18 mouse cellular contexts compared by ENCODE assay signal in the genomic region with DNA sequence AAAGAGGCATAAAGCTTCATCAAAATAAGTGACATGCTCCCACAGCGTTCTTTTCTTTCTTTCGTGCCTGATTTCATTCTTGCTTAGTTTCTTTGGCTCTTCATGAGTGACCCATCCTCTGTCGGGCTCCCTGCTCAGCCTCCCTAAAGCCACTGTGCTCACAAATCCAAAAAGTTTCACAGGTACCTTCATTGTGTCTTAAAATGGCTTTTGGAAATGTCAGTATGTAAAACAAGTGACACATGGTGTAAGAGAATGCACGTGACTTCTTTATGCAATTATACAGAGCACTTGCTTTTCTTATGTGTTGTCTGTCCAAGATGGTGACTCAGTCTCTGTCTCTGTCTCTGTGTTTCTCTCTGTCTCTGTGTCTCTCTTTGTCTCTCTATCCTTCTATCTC. TPM values are rescaled to one million over a fixed set of nuclear protein-coding genes. Genes with fewer than 3 reads are reported as not detected.
DNase-seq lines count a peak whose midpoint lies in the region; ATAC-seq and TF ChIP-seq lines count a peak whose summit lies in the region.
"Had no signal": no experiment of that assay in that cellular context is flagged by ENCODE, and none has a peak within 500 bp of the region (broad histone marks: within the 10 kb centered on the region; RNA-seq: fewer than 3 reads in every experiment).

No protein-coding gene starts in this region.

- no peak for TF ChIP-seq CTCF in left cerebral cortex, adult 2 months (IDR thresholded peaks at IDR 0.05)
- no peak for TF ChIP-seq CTCF in hindbrain, postnatal 0 days (IDR thresholded peaks at IDR 0.05; ENCODE audit: low read depth)

- peak overlapping the region; percentile 52; the same call in 1 of the 2 replicates for H3K4me3 ChIP-seq in forebrain, embryonic 14.5 days (ENCODE audit: low read depth, low read length)
- H3K4me3 ChIP-seq in forebrain, embryonic 10.5 days, result no peak overlapping the region
- H3K4me3 ChIP-seq in left cerebral cortex, adult 2 months, result peak overlapping the region; percentile 66
- peak overlapping the region; percentile 58 for H3K4me3 ChIP-seq in hindbrain, postnatal 0 days (ENCODE audit: low read length)
- H3K4me3 ChIP-seq: megakaryocyte, embryonic 14.5 days; myocyte had no signal

- no peak overlapping the region for H3K27ac ChIP-seq in forebrain, embryonic 14.5 days (ENCODE audit: low read depth, low read length)
- no peak overlapping the region for H3K27ac ChIP-seq in forebrain, embryonic 10.5 days
- H3K27ac ChIP-seq in left cerebral cortex, adult 2 months, result peak overlapping the region; percentile 97
- H3K27ac ChIP-seq in hindbrain, postnatal 0 days, result no peak overlapping the region
- H3K27ac ChIP-seq: heart, embryonic 10.5 days; intestine, embryonic 15.5 days; kidney, embryonic 15.5 days; limb, embryonic 15.5 days had no signal

- peak overlapping the region; percentile 88 for H3K4me2 ChIP-seq in forebrain, embryonic 14.5 days (ENCODE audit: low read length)
- peak overlapping the region; percentile 76 for H3K4me2 ChIP-seq in hindbrain, postnatal 0 days (ENCODE audit: low read depth, low read length)

- no peaks in the 10 kb centered on the region for H3K4me1 ChIP-seq in forebrain, embryonic 14.5 days (ENCODE audit: control insufficient read depth, insufficient read depth, low read length)
- peaks cover 13% of the 10 kb centered on the region for H3K4me1 ChIP-seq in forebrain, embryonic 10.5 days
- no peaks in the 10 kb centered on the region for H3K4me1 ChIP-seq in hindbrain, postnatal 0 days (ENCODE audit: insufficient read depth, low read length)
- H3K4me1 ChIP-seq: intestine, embryonic 15.5 days had no signal

- ATAC-seq in forebrain, embryonic 14.5 days, result no peak
- ATAC-seq in hindbrain, postnatal 0 days, result no peak
- ATAC-seq: intestine, embryonic 15.5 days had no signal

- no peaks in the 10 kb centered on the region for H3K9me3 ChIP-seq in forebrain, embryonic 14.5 days (replicated peaks; ENCODE audit: control insufficient read depth, low read length)
- H3K9me3 ChIP-seq in forebrain, embryonic 10.5 days, result no peaks in the 10 kb centered on the region
- no peaks in the 10 kb centered on the region for H3K9me3 ChIP-seq in hindbrain, postnatal 0 days (ENCODE audit: low read length)
- H3K9me3 ChIP-seq: heart, embryonic 10.5 days; intestine, embryonic 15.5 days; kidney, embryonic 15.5 days; limb, embryonic 15.5 days; megakaryocyte, embryonic 14.5 days had no signal

- no peak for DNase-seq in forebrain, embryonic 14.5 days (ENCODE audit: low spot score)
- DNase-seq in forebrain, embryonic 10.5 days (ENCODE audit: extremely low spot score, low spot score), result no peak
- peak in 1 of 2 experiments; percentile 13 for DNase-seq in left cerebral cortex, adult 2 months (ENCODE audit: extremely low spot score in 1 of 2, low spot score in 2 of 2)
- no peak for DNase-seq in left cerebral cortex, adult 11 months (ENCODE audit: low spot score)
- peak; percentile 52 for DNase-seq in brain, adult 2 months (ENCODE audit: low read depth, low spot score)
- no peak for DNase-seq in hindbrain, postnatal 0 days (ENCODE audit: low spot score)
- DNase-seq in embryo, embryonic 10 days (ENCODE audit: low spot score), result no peak
- DNase-seq in heart, postnatal 4 days, result no peak
- DNase-seq: cerebellum, postnatal 10 days; heart, postnatal 10 days; lung, postnatal 10 days had no signal

- H3K36me3 ChIP-seq in forebrain, embryonic 14.5 days (ENCODE audit: control insufficient read depth, insufficient read depth, low read length), result no peaks in the 10 kb centered on the region
- no peaks in the 10 kb centered on the region for H3K36me3 ChIP-seq in forebrain, embryonic 10.5 days (replicated peaks)
- H3K36me3 ChIP-seq in hindbrain, postnatal 0 days (ENCODE audit: insufficient read depth, low read length), result no peaks in the 10 kb centered on the region
- H3K36me3 ChIP-seq: heart, embryonic 10.5 days; intestine, embryonic 15.5 days; kidney, embryonic 15.5 days; limb, embryonic 15.5 days had no signal

- WGBS in forebrain, embryonic 14.5 days, result 60% methylated on average over 4 of the region's 4 CpGs
- WGBS in forebrain, embryonic 10.5 days, result 59% methylated on average over 4 of the region's 4 CpGs
- WGBS in hindbrain, postnatal 0 days, result 44% methylated on average over 4 of the region's 4 CpGs

- no peak overlapping the region for H3K9ac ChIP-seq in forebrain, embryonic 14.5 days (ENCODE audit: low read length)
- H3K9ac ChIP-seq in hindbrain, postnatal 0 days (replicated peaks; ENCODE audit: low read length), result peak overlapping the region; percentile 57; the same call in 1 of the 2 replicates
- H3K9ac ChIP-seq: intestine, embryonic 15.5 days; kidney, embryonic 15.5 days; limb, embryonic 15.5 days had no signal

- H3K27me3 ChIP-seq in forebrain, embryonic 14.5 days (replicated peaks; ENCODE audit: control insufficient read depth, insufficient read depth, low read length), result no peaks in the 10 kb centered on the region
- H3K27me3 ChIP-seq in forebrain, embryonic 10.5 days (ENCODE audit: poor library complexity, severe bottlenecking), result peaks cover 43% of the 10 kb centered on the region
- no peaks in the 10 kb centered on the region for H3K27me3 ChIP-seq in hindbrain, postnatal 0 days (ENCODE audit: insufficient read depth, low read length)

- intact Hi-C loops in left cerebral cortex, adult 2 months (cut with DNase I), result loop anchor here (2.0 to 5.0 kb wide), 3 partner anchors 74 to 839 kb away; no protein-coding TSS in a partner anchor

RNA-seq across cellular contexts. Expression of a gene that starts 1.2 kb away (rescaled TPM):
- 43.3 and 63.8 TPM in 2 replicates for polyA plus RNA-seq in forebrain, embryonic 14.5 days (2014; fragmentation: Nextera tagmentation; extraction: Ambion mirVana)
- polyA plus RNA-seq in forebrain, embryonic 10.5 days (2016; fragmentation: Nextera tagmentation; extraction: Ambion mirVana), result 8.9 and 12.2 TPM in 2 replicates
- total RNA-seq in left cerebral cortex, adult 2 months (2021), result 100 to 1,000 TPM; 307 to 330 TPM
- total RNA-seq in hindbrain, postnatal 0 days (2014; rRNA removed), result 95.6 and 96.0 TPM in 2 replicates
- 49.9 and 56.3 TPM in 2 replicates for polyA plus RNA-seq in hindbrain, postnatal 0 days (2015; fragmentation: Nextera tagmentation; extraction: Ambion mirVana)
- 10 to 100 TPM; 42.8 to 45.5 TPM for total RNA-seq in heart, postnatal 4 days (2021)
- total RNA-seq: MEL had no signal
